Mouse (Mus musculus) liver, postnatal 0 days (tissue): ENCODE measurements at regions not wholly inside any gene's neighbourhood (a gene's known extent, or its start where the extent isn't known, plus 50 kb on each side); places are given as distances from the start of the nearest gene placed in this dataset.

Source experiments
- CTCF ChIP-seq: sonication (generic); IDR thresholded peaks from 2 replicates; pipeline ENCODE4 v1.5.1; 2016; ENCODE audit warnings: antibody characterized with exemption, low read depth
- EP300 ChIP-seq: IDR thresholded peaks from 2 replicates; pipeline ENCODE4 v1.6.1; 2016; ENCODE audit warnings: antibody characterized with exemption, low read depth, mild to moderate bottlenecking

DNA sequence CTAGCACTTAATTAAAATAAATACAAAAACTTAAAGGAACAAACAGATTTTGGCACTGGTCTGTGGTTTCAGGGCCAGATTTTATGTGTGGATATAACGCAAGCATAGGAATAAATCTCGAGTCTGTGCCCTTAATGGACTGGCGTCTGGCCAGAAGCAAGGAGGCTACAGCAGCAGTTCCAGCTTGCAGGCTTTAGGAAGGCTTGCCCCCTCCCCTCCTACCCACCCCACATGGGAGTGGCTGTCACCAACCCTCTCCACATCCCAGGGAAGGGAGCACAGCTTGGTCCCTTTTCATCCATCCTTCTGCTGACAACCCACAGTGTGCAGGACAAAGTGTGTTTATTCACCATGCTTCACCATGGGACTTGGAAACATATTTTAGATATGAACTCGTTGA lies 186.1 kb downstream of the Med10 start:
- TF ChIP-seq CTCF (no peak), EP300 (no peak)
